Mouse (Mus musculus) liver, postnatal 0 days (tissue): Measurements from ENCODE around the gene Tox2. TPM values are rescaled to one million over a fixed set of nuclear protein-coding genes. Genes with fewer than 3 reads are reported as not detected.

ENCODE experiments used
- ATAC-seq: fragments of 200-750 bp; cut with Nextera tagmentation; 2 replicates; pipeline ENCODE4 v1.8.0; 2017; ENCODE audit warnings: mild to moderate bottlenecking, moderate library complexity
- DNase-seq: peaks from one replicate; pipeline ENCODE4 v3.0.0-alpha.2; 2016
- H3K27ac ChIP-seq: fragments of 300-500 bp; sonication (generic); 2 replicates; pipeline ENCODE4 v1.5.1; 2014; ENCODE audit warnings: antibody characterized with exemption, moderate library complexity, mild to moderate bottlenecking, low read depth
- H3K27me3 ChIP-seq: fragments of 300-500 bp; sonication (generic); 2 replicates; pipeline ENCODE4 v1.6.1; 2014; ENCODE audit warnings: low read length, control low read depth, mixed read lengths; ENCODE audit not compliant: insufficient read depth
- H3K36me3 ChIP-seq: fragments of 300-500 bp; sonication (generic); replicated peaks from 2 replicates; pipeline ENCODE4 v1.6.1; 2014; ENCODE audit warnings: mild to moderate bottlenecking, control low read depth, low read length, moderate library complexity, mixed read lengths; ENCODE audit not compliant: insufficient read depth
- H3K4me1 ChIP-seq: fragments of 300-500 bp; sonication (generic); 2 replicates; pipeline ENCODE4 v1.6.1; 2014; ENCODE audit warnings: antibody characterized with exemption, mild to moderate bottlenecking, control low read depth; ENCODE audit not compliant: insufficient read depth
- H3K4me2 ChIP-seq: fragments of 300-500 bp; sonication (generic); 2 replicates; pipeline ENCODE4 v1.6.1; 2014; ENCODE audit warnings: low read depth, mild to moderate bottlenecking, low read length, moderate library complexity, mixed read lengths
- H3K4me3 ChIP-seq: fragments of 300-500 bp; sonication (generic); 2 replicates; pipeline ENCODE4 v1.5.1; 2014; ENCODE audit warnings: low read depth, low read length
- H3K9ac ChIP-seq: fragments of 300-500 bp; sonication (generic); replicated peaks from 2 replicates; pipeline ENCODE4 v1.6.1; 2014; ENCODE audit warnings: mild to moderate bottlenecking, moderate library complexity
- H3K9me3 ChIP-seq: fragments of 300-500 bp; sonication (generic); 2 replicates; pipeline ENCODE4 v1.6.1; 2016; ENCODE audit warnings: mild to moderate bottlenecking, control low read depth, low read length, mixed read lengths
- CTCF ChIP-seq: sonication (generic); IDR thresholded peaks from 2 replicates; pipeline ENCODE4 v1.5.1; 2016; ENCODE audit warnings: antibody characterized with exemption, low read depth
- EP300 ChIP-seq: IDR thresholded peaks from 2 replicates; pipeline ENCODE4 v1.6.1; 2016; ENCODE audit warnings: antibody characterized with exemption, low read depth, mild to moderate bottlenecking
- WGBS: fragments of 180-500 bp; shearing (Covaris S2); extraction: QIAGEN DNeasy Blood & Tissue Kit; methylation state at CpG from one replicate; pipeline ENCODE4 v1.1.7; 2014; ENCODE audit not compliant: insufficient replicate concordance; 5-methylcytosine and 5-hydroxymethylcytosine counted together
- polyA plus RNA-seq: library from polyadenylated mRNA; unstranded; fragments of >200 nt; fragmentation: Nextera tagmentation; extraction: Ambion mirVana; gene quantifications from 2 replicates; pipeline ENCODE4 v1.2.1, GENCODE M21; 2015

Gene Tox2
- polyA plus RNA-seq, 1 experiment from 2014 or later, result 0.38 TPM

- TF ChIP-seq CTCF, result no peak
- no peak for TF ChIP-seq EP300
- no peak for ATAC-seq
Measured at GRCm38 (mm10) chr2:163243917-163244852, 41.3 kb downstream of the Tox2 start.

DNA sequence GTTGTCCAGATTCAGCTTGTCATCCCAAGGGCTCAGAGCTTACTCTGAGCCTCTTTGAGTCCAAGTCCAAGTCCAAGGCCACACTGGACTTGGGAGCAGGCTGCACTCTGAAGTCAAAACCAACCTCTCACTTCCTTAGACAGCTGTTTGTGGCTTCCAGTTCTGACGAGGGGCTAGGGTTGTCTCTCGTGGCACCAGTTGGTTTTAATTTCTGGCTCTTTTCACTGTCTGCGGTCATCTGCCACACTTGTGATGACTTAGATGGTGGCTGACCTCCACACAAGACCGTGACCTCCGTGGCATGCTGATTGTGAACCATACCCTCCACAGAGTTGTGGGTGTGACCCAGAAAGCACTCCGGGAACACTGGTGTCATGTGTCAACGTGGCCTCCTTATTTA, 46.0 kb downstream of the Tox2 start:
- Histone ChIP-seq H3K4me1 (no peaks in the 10 kb centered on the region), H3K27ac (no peak overlapping the region), H3K4me3 (no peak overlapping the region), H3K4me2 (no peak overlapping the region), H3K9me3 (no peaks in the 10 kb centered on the region), H3K36me3 (no peaks in the 10 kb centered on the region), H3K9ac (no peak overlapping the region), H3K27me3 (no peaks in the 10 kb centered on the region)
- TF ChIP-seq EP300, result no peak
- no peak for TF ChIP-seq CTCF
- DNase-seq (no peak), ATAC-seq (no peak)
- 55% methylated on average over 7 of the region's 7 CpGs for WGBS

More at GRCm38 (mm10) chr2:163243917-163244852, 41.3 kb downstream of the Tox2 start:
- H3K9me3 ChIP-seq, result no peaks in the 10 kb centered on the region
- no peak overlapping the region for H3K4me2 ChIP-seq
- H3K9ac ChIP-seq, result no peak overlapping the region
- H3K36me3 ChIP-seq, result no peaks in the 10 kb centered on the region
- no peak for DNase-seq
- no peaks in the 10 kb centered on the region for H3K4me1 ChIP-seq
- H3K4me3 ChIP-seq, result no peak overlapping the region
- no peaks in the 10 kb centered on the region for H3K27me3 ChIP-seq
- 70% methylated on average over 12 of the region's 12 CpGs for WGBS
- H3K27ac ChIP-seq, result no peak overlapping the region

DNA sequence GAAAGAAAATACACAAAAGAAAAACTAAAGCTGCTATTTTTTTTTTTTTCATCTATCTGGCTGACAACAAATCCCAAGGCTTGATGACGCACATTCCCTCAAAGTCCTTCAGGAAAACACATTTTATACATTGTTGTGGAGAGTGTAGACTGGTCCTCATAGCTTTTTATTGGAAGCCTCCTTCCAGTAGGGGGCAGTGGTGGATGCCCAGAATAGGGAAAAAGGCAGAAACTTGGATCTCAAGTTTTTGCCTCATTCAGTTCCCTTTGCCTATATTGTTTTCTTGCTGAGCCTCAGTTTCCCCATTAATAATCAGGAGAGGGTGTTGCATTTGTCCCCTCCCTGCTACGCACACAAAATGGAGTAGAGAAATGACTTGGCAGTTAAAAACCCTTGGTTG, 49.7 kb downstream of the Tox2 start:
- Histone ChIP-seq H3K9me3 (no peaks in the 10 kb centered on the region), H3K36me3 (no peaks in the 10 kb centered on the region), H3K27ac (no peak overlapping the region), H3K9ac (no peak overlapping the region), H3K27me3 (no peaks in the 10 kb centered on the region), H3K4me3 (no peak overlapping the region), H3K4me1 (no peaks in the 10 kb centered on the region), H3K4me2 (no peak overlapping the region)
- 78% methylated on average over 2 of the region's 2 CpGs for WGBS
- TF ChIP-seq CTCF, result peak; percentile 56
- TF ChIP-seq EP300, result no peak
- DNase-seq, result no peak
- ATAC-seq, result no peak

DNA sequence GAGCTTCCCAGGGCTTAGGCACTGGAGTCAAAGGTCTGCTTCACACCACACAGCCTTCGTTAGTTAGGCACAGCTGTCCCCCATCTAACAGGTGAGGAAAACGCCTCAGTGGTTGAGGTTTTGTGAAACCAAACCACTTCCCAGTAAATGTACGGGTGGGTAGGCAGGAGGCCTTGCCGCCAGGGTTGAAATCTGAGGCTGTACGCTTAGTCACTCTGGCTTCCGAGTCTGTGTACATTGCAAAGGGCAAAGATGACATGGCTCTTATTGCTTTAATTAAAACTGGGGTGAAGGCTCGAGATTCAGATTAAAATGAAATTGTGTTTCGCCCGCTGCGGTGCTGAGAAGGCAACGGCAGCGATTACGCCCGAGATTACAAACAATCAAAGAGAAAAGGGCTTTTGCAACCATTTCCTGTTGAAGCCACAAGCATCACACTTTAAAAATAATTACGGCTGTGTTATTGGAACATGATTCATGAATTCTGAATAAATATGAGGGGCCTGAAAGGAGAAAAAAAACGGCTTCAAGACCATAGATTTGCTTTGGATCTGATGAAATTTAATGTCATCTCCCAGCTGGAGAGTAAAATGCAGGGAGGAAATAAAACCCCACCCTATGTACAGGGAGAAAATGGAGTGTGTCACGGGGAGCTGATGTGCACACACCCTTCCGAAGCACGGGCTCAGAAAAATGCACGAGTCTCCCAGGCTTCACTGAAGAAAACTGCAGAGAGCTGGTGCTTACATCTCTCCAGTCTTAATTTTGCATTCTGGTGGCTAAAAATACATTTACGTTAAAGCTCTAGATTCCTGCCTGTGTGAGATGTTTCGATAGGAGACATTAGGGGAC, 50.5 kb downstream of the Tox2 start:
- no peaks in the 10 kb centered on the region for H3K9me3 ChIP-seq
- no peak overlapping the region for H3K4me3 ChIP-seq
- no peak for DNase-seq
- H3K4me2 ChIP-seq, result peak overlapping the region; percentile 30; the same call in 1 of the 2 replicates
- no peak for ATAC-seq
- no peak for TF ChIP-seq EP300
- TF ChIP-seq CTCF, result no peak
- no peaks in the 10 kb centered on the region for H3K4me1 ChIP-seq
- no peaks in the 10 kb centered on the region for H3K36me3 ChIP-seq
- no peaks in the 10 kb centered on the region for H3K27me3 ChIP-seq
- H3K27ac ChIP-seq, result no peak overlapping the region
- H3K9ac ChIP-seq, result no peak overlapping the region
- WGBS, result 27% methylated on average over 22 of the region's 22 CpGs

DNA sequence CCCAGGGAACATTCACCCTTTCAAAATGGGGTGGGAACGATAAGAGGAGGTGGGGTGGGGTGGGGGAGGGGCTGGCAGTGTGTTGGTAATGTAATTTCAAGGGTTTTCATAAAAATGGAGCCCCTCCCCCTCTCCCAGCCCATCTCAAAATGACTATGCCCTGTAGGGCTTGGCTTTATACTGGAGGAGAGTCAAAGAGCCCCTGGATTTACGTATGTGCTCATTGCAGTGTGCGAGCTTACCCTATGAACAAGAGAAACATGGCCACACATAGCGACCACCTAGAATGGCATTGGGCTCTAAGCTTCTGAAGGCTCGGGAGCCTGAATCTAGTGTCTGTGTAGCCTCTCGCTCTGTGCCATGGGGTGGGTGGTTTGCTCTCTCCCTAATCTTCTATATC, 51.3 kb downstream of the Tox2 start:
- TF ChIP-seq EP300 (no peak), CTCF (no peak)
- H3K4me2 ChIP-seq, result no peak overlapping the region
- H3K9ac ChIP-seq, result no peak overlapping the region
- no peaks in the 10 kb centered on the region for H3K9me3 ChIP-seq
- H3K4me1 ChIP-seq, result no peaks in the 10 kb centered on the region
- no peak overlapping the region for H3K4me3 ChIP-seq
- WGBS, result 71% methylated on average over 6 of the region's 6 CpGs
- H3K27me3 ChIP-seq, result no peaks in the 10 kb centered on the region
- H3K36me3 ChIP-seq, result no peaks in the 10 kb centered on the region
- H3K27ac ChIP-seq, result no peak overlapping the region
- ATAC-seq, result no peak
- no peak for DNase-seq

- Histone ChIP-seq H3K27me3 (no peaks in the 10 kb centered on the region), H3K27ac (no peak overlapping the region), H3K4me2 (no peak overlapping the region), H3K36me3 (no peaks in the 10 kb centered on the region), H3K4me3 (no peak overlapping the region), H3K4me1 (no peaks in the 10 kb centered on the region), H3K9ac (no peak overlapping the region), H3K9me3 (no peaks in the 10 kb centered on the region)
- TF ChIP-seq EP300 (no peak), CTCF (no peak)
- ATAC-seq (no peak), DNase-seq (no peak)
- 73% methylated on average over 1 of the region's 1 CpGs for WGBS
Measured at GRCm38 (mm10) chr2:163256765-163257164, 53.8 kb downstream of the Tox2 start.
